Mouse (Mus musculus): Measurements from ENCODE around the gene Sdk1. TPM values are rescaled to one million over a fixed set of nuclear protein-coding genes. Genes with fewer than 3 reads are reported as not detected.

The Sdk1 gene
- polyA plus RNA-seq, 1 experiment from 2014 or later = 1.9 TPM

DNA sequence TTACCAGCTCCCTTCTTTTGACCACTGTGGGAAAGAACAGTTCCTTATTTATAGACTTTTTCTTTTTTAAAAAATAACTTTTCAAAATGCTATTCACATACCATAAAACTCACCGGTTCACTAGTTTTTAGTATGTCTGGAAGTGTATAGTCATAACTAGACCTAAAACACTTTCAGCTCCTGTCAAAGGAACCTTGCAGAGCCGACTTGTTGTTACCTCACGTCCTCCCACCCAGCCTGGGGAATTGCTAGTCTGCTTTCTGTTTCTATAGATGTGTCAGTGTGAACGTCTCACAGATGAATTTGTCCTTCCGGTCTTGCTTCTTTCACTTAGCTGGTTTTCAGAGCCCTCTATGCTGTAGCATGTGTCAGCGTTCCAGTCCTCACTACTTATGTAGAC, 35.8 kb downstream of the Sdk1 start:
- Histone ChIP-seq H3K27me3 (no peaks in the 10 kb centered on the region), H3K36me3 (no peaks in the 10 kb centered on the region), H3K4me1 (no peaks in the 10 kb centered on the region), H3K9ac (no peak overlapping the region), H3K9me3 (no peaks in the 10 kb centered on the region), H3K4me3 (no peak overlapping the region), H3K27ac (no peak overlapping the region), H3K4me2 (no peak overlapping the region)
- 81% methylated on average over 6 of the region's 6 CpGs for WGBS
- ATAC-seq (ENCODE audit: insufficient number of reproducible peaks, low FRiP score, low TSS enrichment, low read depth) = no peak

- no peak overlapping the region for H3K4me3 ChIP-seq
- WGBS = 68% methylated on average over 2 of the region's 2 CpGs
- H3K9ac ChIP-seq = no peak overlapping the region
- no peaks in the 10 kb centered on the region for H3K9me3 ChIP-seq
- no peak overlapping the region for H3K4me2 ChIP-seq
- no peak for ATAC-seq (ENCODE audit: insufficient number of reproducible peaks, low FRiP score, low TSS enrichment, low read depth)
- no peaks in the 10 kb centered on the region for H3K36me3 ChIP-seq
- H3K27ac ChIP-seq = no peak overlapping the region
- no peaks in the 10 kb centered on the region for H3K27me3 ChIP-seq
- H3K4me1 ChIP-seq = no peaks in the 10 kb centered on the region
These were observed 40.5 kb downstream of the Sdk1 start for GRCm38 (mm10) chr5:141281751-141282150.

GRCm38 (mm10) chr5:141289611-141290010, 48.3 kb downstream of the Sdk1 start:
- ATAC-seq (ENCODE audit: insufficient number of reproducible peaks, low FRiP score, low TSS enrichment, low read depth) = no peak

GRCm38 (mm10) chr5:141295240-141295639, 54.0 kb downstream of the Sdk1 start:
- no peaks in the 10 kb centered on the region for H3K4me1 ChIP-seq
- no peaks in the 10 kb centered on the region for H3K27me3 ChIP-seq
- H3K4me2 ChIP-seq = no peak overlapping the region
- ATAC-seq (ENCODE audit: insufficient number of reproducible peaks, low FRiP score, low TSS enrichment, low read depth) = no peak
- H3K27ac ChIP-seq = no peak overlapping the region
- H3K4me3 ChIP-seq = no peak overlapping the region
- no peaks in the 10 kb centered on the region for H3K9me3 ChIP-seq
- WGBS = 73% methylated on average over 7 of the region's 7 CpGs
- H3K9ac ChIP-seq = no peak overlapping the region
- H3K36me3 ChIP-seq = no peaks in the 10 kb centered on the region

More at GRCm38 (mm10) chr5:141289611-141290010, 48.3 kb downstream of the Sdk1 start:
- Histone ChIP-seq H3K36me3 (no peaks in the 10 kb centered on the region), H3K9me3 (no peaks in the 10 kb centered on the region), H3K4me1 (no peaks in the 10 kb centered on the region), H3K27ac (no peak overlapping the region), H3K4me3 (no peak overlapping the region), H3K9ac (no peak overlapping the region), H3K4me2 (no peak overlapping the region), H3K27me3 (no peaks in the 10 kb centered on the region)

- no peak for ATAC-seq (ENCODE audit: insufficient number of reproducible peaks, low FRiP score, low TSS enrichment, low read depth)
- H3K4me3 ChIP-seq = no peak overlapping the region
- no peak overlapping the region for H3K9ac ChIP-seq
- H3K4me2 ChIP-seq = no peak overlapping the region
- no peaks in the 10 kb centered on the region for H3K9me3 ChIP-seq
- H3K27me3 ChIP-seq = no peaks in the 10 kb centered on the region
- no peaks in the 10 kb centered on the region for H3K36me3 ChIP-seq
- H3K27ac ChIP-seq = no peak overlapping the region
- H3K4me1 ChIP-seq = no peaks in the 10 kb centered on the region
- WGBS = 70% methylated on average over 4 of the region's 4 CpGs
These were observed 61.0 kb downstream of the Sdk1 start for GRCm38 (mm10) chr5:141302287-141302694.

DNA sequence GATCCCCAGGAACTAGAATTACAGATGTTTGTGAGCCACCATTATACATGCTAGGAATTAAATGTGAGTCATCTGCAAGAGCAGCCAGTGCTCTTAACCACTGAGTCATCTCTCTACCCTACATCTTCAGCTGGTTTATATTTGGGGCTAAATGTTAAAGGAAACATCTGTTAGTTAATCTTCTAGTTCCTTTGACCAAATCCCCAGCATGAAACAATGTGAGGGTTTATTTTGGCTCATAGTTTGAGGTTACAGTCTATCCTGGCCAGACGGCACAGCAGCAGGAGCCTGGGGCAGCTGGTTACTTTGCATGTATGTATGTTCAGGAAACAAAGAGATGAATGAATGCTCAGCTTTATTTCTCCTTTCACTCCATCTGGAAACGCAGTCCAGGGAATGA, 62.5 kb downstream of the Sdk1 start:
- Histone ChIP-seq H3K4me1 (no peaks in the 10 kb centered on the region), H3K27ac (no peak overlapping the region), H3K9ac (no peak overlapping the region), H3K4me2 (no peak overlapping the region), H3K4me3 (no peak overlapping the region), H3K36me3 (no peaks in the 10 kb centered on the region), H3K27me3 (no peaks in the 10 kb centered on the region), H3K9me3 (no peaks in the 10 kb centered on the region)
- no peak for ATAC-seq (ENCODE audit: insufficient number of reproducible peaks, low FRiP score, low TSS enrichment, low read depth)
- WGBS = 34% methylated on average over 2 of the region's 2 CpGs

DNA sequence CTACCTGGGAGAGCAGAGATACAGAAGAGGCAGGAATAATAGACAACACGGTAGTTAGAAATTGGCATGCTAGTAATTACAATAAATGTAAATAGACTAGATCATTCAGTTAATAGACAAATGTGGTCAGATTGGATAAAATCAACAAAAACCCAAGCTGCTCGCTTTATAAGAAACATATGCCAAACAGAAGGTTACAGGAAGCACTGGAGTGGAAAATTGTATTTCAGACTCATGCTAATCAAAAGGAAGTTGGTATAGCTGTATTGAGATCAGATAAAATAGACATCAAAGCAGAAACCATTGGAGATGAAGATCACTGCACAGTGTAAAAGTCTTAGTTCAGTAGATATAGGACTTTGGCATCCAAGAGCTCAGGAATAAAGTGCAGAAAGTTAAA, 63.4 kb downstream of the Sdk1 start:
- H3K27me3 ChIP-seq = no peaks in the 10 kb centered on the region
- H3K36me3 ChIP-seq = no peaks in the 10 kb centered on the region
- H3K9me3 ChIP-seq = no peaks in the 10 kb centered on the region
- no peaks in the 10 kb centered on the region for H3K4me1 ChIP-seq
- H3K27ac ChIP-seq = no peak overlapping the region
- H3K4me3 ChIP-seq = no peak overlapping the region
- no peak for ATAC-seq (ENCODE audit: insufficient number of reproducible peaks, low FRiP score, low TSS enrichment, low read depth)
- no peak overlapping the region for H3K9ac ChIP-seq
- 73% methylated on average over 2 of the region's 2 CpGs for WGBS
- no peak overlapping the region for H3K4me2 ChIP-seq

- WGBS = 64% methylated on average over 1 of the region's 1 CpGs
These were observed 69.4 kb downstream of the Sdk1 start for GRCm38 (mm10) chr5:141310641-141311040.

GRCm38 (mm10) chr5:141311801-141312200, 70.5 kb downstream of the Sdk1 start:
- no peaks in the 10 kb centered on the region for H3K9me3 ChIP-seq
- no peak for ATAC-seq (ENCODE audit: insufficient number of reproducible peaks, low FRiP score, low TSS enrichment, low read depth)
- H3K27ac ChIP-seq = no peak overlapping the region
- 75% methylated on average over 2 of the region's 2 CpGs for WGBS
- H3K27me3 ChIP-seq = no peaks in the 10 kb centered on the region
- H3K4me3 ChIP-seq = no peak overlapping the region
- H3K9ac ChIP-seq = no peak overlapping the region
- no peaks in the 10 kb centered on the region for H3K4me1 ChIP-seq
- H3K4me2 ChIP-seq = no peak overlapping the region
- no peaks in the 10 kb centered on the region for H3K36me3 ChIP-seq

More at GRCm38 (mm10) chr5:141310641-141311040, 69.4 kb downstream of the Sdk1 start:
- Histone ChIP-seq H3K36me3 (no peaks in the 10 kb centered on the region), H3K4me1 (no peaks in the 10 kb centered on the region), H3K9me3 (no peaks in the 10 kb centered on the region), H3K9ac (no peak overlapping the region), H3K4me3 (no peak overlapping the region), H3K27me3 (no peaks in the 10 kb centered on the region), H3K27ac (no peak overlapping the region), H3K4me2 (no peak overlapping the region)
- no peak for ATAC-seq (ENCODE audit: insufficient number of reproducible peaks, low FRiP score, low TSS enrichment, low read depth)

DNA sequence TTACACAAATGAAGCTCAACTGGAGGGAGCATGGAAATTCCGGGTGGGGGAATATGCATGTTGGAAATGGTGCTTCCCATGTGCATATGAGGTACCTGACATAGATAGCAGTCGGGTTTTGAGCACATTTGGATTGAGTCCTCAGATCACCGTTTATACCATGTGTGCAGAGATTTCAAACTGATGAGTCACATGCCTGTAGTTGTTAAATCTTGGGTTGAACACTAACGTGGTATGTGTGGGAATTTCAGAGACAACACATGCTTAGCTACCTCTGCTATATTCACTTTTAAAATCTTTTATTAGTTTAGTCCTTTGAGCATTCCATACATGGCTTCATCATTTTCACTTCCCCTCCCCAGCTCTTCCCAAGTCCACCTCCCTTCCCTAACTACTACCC, 71.0 kb downstream of the Sdk1 start:
- ATAC-seq (ENCODE audit: insufficient number of reproducible peaks, low FRiP score, low TSS enrichment, low read depth) = no peak
- Histone ChIP-seq H3K4me3 (no peak overlapping the region), H3K27me3 (no peaks in the 10 kb centered on the region), H3K4me1 (0 out of 2 replicates have a peak, but pooled peaks cover 3% of the 10 kb centered on the region), H3K27ac (no peak overlapping the region), H3K4me2 (no peak overlapping the region), H3K9ac (no peak overlapping the region), H3K36me3 (no peaks in the 10 kb centered on the region), H3K9me3 (no peaks in the 10 kb centered on the region)
- WGBS = 65% methylated on average over 4 of the region's 4 CpGs

- H3K4me3 ChIP-seq = no peak overlapping the region
- 0 out of 2 replicates have a peak, but pooled peaks cover 3% of the 10 kb centered on the region for H3K4me1 ChIP-seq
- ATAC-seq (ENCODE audit: insufficient number of reproducible peaks, low FRiP score, low TSS enrichment, low read depth) = no peak
- H3K27me3 ChIP-seq = no peaks in the 10 kb centered on the region
- no peak overlapping the region for H3K9ac ChIP-seq
- no peaks in the 10 kb centered on the region for H3K36me3 ChIP-seq
- 51% methylated on average over 4 of the region's 4 CpGs for WGBS
- no peak overlapping the region for H3K4me2 ChIP-seq
- H3K27ac ChIP-seq = no peak overlapping the region
- no peaks in the 10 kb centered on the region for H3K9me3 ChIP-seq
These were observed 75.8 kb downstream of the Sdk1 start for GRCm38 (mm10) chr5:141317095-141317494.

- H3K9ac ChIP-seq = no peak overlapping the region
- WGBS = 85% methylated on average over 4 of the region's 4 CpGs
- no peaks in the 10 kb centered on the region for H3K9me3 ChIP-seq
- no peaks in the 10 kb centered on the region for H3K4me1 ChIP-seq
- no peaks in the 10 kb centered on the region for H3K27me3 ChIP-seq
- no peak overlapping the region for H3K4me3 ChIP-seq
- H3K27ac ChIP-seq = no peak overlapping the region
- no peak for ATAC-seq (ENCODE audit: insufficient number of reproducible peaks, low FRiP score, low TSS enrichment, low read depth)
- H3K36me3 ChIP-seq = no peaks in the 10 kb centered on the region
- no peak overlapping the region for H3K4me2 ChIP-seq
These were observed 83.6 kb downstream of the Sdk1 start for GRCm38 (mm10) chr5:141324910-141325309.

DNA sequence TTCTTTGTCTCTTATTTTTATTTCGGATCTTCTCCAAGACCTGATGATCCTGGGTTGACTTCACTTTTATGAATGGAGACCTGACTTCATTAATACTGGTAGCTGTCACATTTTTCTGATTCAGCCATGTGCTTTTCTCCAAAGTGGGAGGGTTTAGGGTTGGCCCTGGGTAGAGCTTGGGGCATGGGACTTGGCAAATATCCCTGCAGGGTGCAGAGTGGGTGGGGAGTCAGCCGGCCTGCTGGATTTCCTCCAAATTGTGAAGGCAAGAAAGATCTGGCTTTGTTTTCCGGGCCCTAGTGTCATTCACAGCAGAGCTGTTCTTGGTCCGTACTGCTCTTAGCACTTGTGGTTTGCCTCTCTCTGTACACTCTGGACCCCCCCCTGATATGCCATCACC, 103.1 kb downstream of the Sdk1 start:
- no peaks in the 10 kb centered on the region for H3K36me3 ChIP-seq
- H3K9ac ChIP-seq = no peak overlapping the region
- 60% methylated on average over 4 of the region's 4 CpGs for WGBS
- no peak for ATAC-seq (ENCODE audit: insufficient number of reproducible peaks, low FRiP score, low TSS enrichment, low read depth)
- H3K27me3 ChIP-seq = no peaks in the 10 kb centered on the region
- H3K4me1 ChIP-seq = peaks cover 9% of the 10 kb centered on the region
- no peak overlapping the region for H3K4me3 ChIP-seq
- no peak overlapping the region for H3K4me2 ChIP-seq
- H3K9me3 ChIP-seq = no peaks in the 10 kb centered on the region
- H3K27ac ChIP-seq = no peak overlapping the region

Data from limb, embryonic 15.5 days (tissue).